10 mouse cellular contexts compared by ENCODE assay signal in genomic region chr10:77448698-77449247, GRCm38 (mm10). TPM values are rescaled to one million over a fixed set of nuclear protein-coding genes. Genes with fewer than 3 reads are reported as not detected.
A peak's percentile ranks its signal among the peaks of the same experiment; 100 is the strongest.
DNase-seq lines count a peak whose midpoint lies in the region; ATAC-seq and TF ChIP-seq lines count a peak whose summit lies in the region.
"Had no signal": no experiment of that assay in that cellular context is flagged by ENCODE, and none has a peak within 500 bp of the region (broad histone marks: within the 10 kb centered on the region; RNA-seq: fewer than 3 reads in every experiment).

No protein-coding gene starts in this region.

- H3K9ac ChIP-seq in lung, embryonic 14.5 days = 0 out of 2 replicates have a peak overlapping the region, but pooled peaks have one; percentile 34
- no peak overlapping the region for H3K9ac ChIP-seq in embryonic facial prominence, embryonic 15.5 days
- H3K9ac ChIP-seq in intestine, embryonic 15.5 days = no peak overlapping the region

- H3K4me3 ChIP-seq in lung, embryonic 14.5 days (ENCODE audit: low read depth, low read length) = peak overlapping the region; percentile 24; the same call in 1 of the 2 replicates
- H3K4me3 ChIP-seq in embryonic facial prominence, embryonic 15.5 days (replicated peaks) = peak overlapping the region; percentile 32; the same call in 1 of the 2 replicates
- H3K4me3 ChIP-seq in intestine, embryonic 15.5 days (replicated peaks) = no peak overlapping the region
- H3K4me3 ChIP-seq in myocyte = no peak overlapping the region

- no peaks in the 10 kb centered on the region for H3K36me3 ChIP-seq in lung, embryonic 14.5 days (ENCODE audit: insufficient read depth)
- H3K36me3 ChIP-seq in embryonic facial prominence, embryonic 15.5 days = no peaks in the 10 kb centered on the region
- no peaks in the 10 kb centered on the region for H3K36me3 ChIP-seq in intestine, embryonic 15.5 days
- no peaks in the 10 kb centered on the region for H3K36me3 ChIP-seq in myocyte (ENCODE audit: control insufficient read depth, insufficient read depth)
- H3K36me3 ChIP-seq: G1E had no signal

- no peak overlapping the region for H3ac ChIP-seq in myocyte (ENCODE audit: control insufficient read depth, insufficient read length)

- TF ChIP-seq CTCF in lung, embryonic 14.5 days (IDR thresholded peaks at IDR 0.05; ENCODE audit: low read depth) = no peak

- no peaks in the 10 kb centered on the region for H3K9me3 ChIP-seq in lung, embryonic 14.5 days (ENCODE audit: low read depth, low read length)
- 0 out of 2 replicates have a peak, but pooled peaks cover 4% of the 10 kb centered on the region for H3K9me3 ChIP-seq in embryonic facial prominence, embryonic 15.5 days (replicated peaks)
- no peaks in the 10 kb centered on the region for H3K9me3 ChIP-seq in intestine, embryonic 15.5 days
- H3K9me3 ChIP-seq: G1E had no signal

- peak; percentile 56; the same call in 1 of the 2 replicates for ATAC-seq in lung, embryonic 14.5 days (ENCODE audit: insufficient read depth)
- ATAC-seq in embryonic facial prominence, embryonic 15.5 days (ENCODE audit: insufficient number of reproducible peaks, low FRiP score, low TSS enrichment, low read depth) = no peak
- ATAC-seq in intestine, embryonic 15.5 days = no peak
- ATAC-seq: forebrain, embryonic 16.5 days had no signal

- peak overlapping the region; percentile 62 for H3K4me2 ChIP-seq in lung, embryonic 14.5 days
- H3K4me2 ChIP-seq in embryonic facial prominence, embryonic 15.5 days (replicated peaks) = peak overlapping the region; percentile 54
- peak overlapping the region; percentile 54 for H3K4me2 ChIP-seq in intestine, embryonic 15.5 days (replicated peaks)
- H3K4me2 ChIP-seq in myocyte (ENCODE audit: low read depth) = peak overlapping the region; percentile 64

- H3K27ac ChIP-seq in lung, embryonic 14.5 days (ENCODE audit: low read depth) = peak overlapping the region; percentile 60; the same call in 1 of the 2 replicates
- no peak overlapping the region for H3K27ac ChIP-seq in embryonic facial prominence, embryonic 15.5 days (replicated peaks)
- H3K27ac ChIP-seq in intestine, embryonic 15.5 days = no peak overlapping the region
- H3K27ac ChIP-seq: macrophage had no signal

- peaks cover 19% of the 10 kb centered on the region for H3K4me1 ChIP-seq in lung, embryonic 14.5 days (ENCODE audit: insufficient read depth)
- H3K4me1 ChIP-seq in embryonic facial prominence, embryonic 15.5 days = peaks cover 25% of the 10 kb centered on the region
- H3K4me1 ChIP-seq in intestine, embryonic 15.5 days (replicated peaks) = peaks cover 13% of the 10 kb centered on the region

- H3K79me2 ChIP-seq in myocyte (ENCODE audit: control insufficient read depth, insufficient read depth) = no peaks in the 10 kb centered on the region

- WGBS in lung, embryonic 14.5 days = 36% methylated on average over 6 of the region's 6 CpGs
- WGBS in embryonic facial prominence, embryonic 15.5 days = 62% methylated on average over 6 of the region's 6 CpGs
- WGBS in intestine, embryonic 15.5 days = 37% methylated on average over 6 of the region's 6 CpGs

- no peak for TF ChIP-seq POLR2A in myocyte (IDR thresholded peaks at IDR 0.05; ENCODE audit: insufficient read length, low read depth)

- DNase-seq in lung, embryonic 14.5 days = no peak
- DNase-seq in lung, postnatal 36 days = no peak
- no peak for DNase-seq in thymus, adult 18-20 months
- DNase-seq in testis, postnatal 10 days (ENCODE audit: low spot score) = no peak

- no peaks in the 10 kb centered on the region for H3K27me3 ChIP-seq in lung, embryonic 14.5 days (ENCODE audit: insufficient read depth, low read length)
- H3K27me3 ChIP-seq in embryonic facial prominence, embryonic 15.5 days = 0 out of 2 replicates have a peak, but pooled peaks cover 4% of the 10 kb centered on the region
- H3K27me3 ChIP-seq in intestine, embryonic 15.5 days (replicated peaks) = peaks cover 4% of the 10 kb centered on the region
- H3K27me3 ChIP-seq in myocyte (ENCODE audit: control insufficient read depth, insufficient read depth, insufficient read length) = no peaks in the 10 kb centered on the region

TF ChIP-seq in myocyte, 11 proteins besides CTCF, POLR2A, EP300 and RAD21:
- TF ChIP-seq USF1 (IDR thresholded peaks at IDR 0.05; ENCODE audit: low read depth) = peak; percentile 77
- TF ChIP-seq SRF (IDR thresholded peaks at IDR 0.05; ENCODE audit: control insufficient read depth, insufficient read length, low read depth) = no peak
- peak in 1 of 3 experiments; percentile 35 for TF ChIP-seq MYOD1 (IDR thresholded peaks at IDR 0.05; ENCODE audit: control insufficient read depth in 1 of 3, insufficient read length in 2 of 3, low read depth in 2 of 3)
- no peak for TF ChIP-seq CEBPB (IDR thresholded peaks at IDR 0.05; ENCODE audit: insufficient read depth, poor library complexity, severe bottlenecking)
TF ChIP-seq in myocyte: peak in this region for 2.

RNA-seq across cellular contexts. Expression of gene Adarb1, which starts 30.7 kb away (rescaled TPM):
- 38.9 and 49.1 TPM in 2 replicates for polyA plus RNA-seq in lung, embryonic 14.5 days (2014; fragmentation: Nextera tagmentation; extraction: Ambion mirVana)
- polyA plus RNA-seq in embryonic facial prominence, embryonic 15.5 days (2015; fragmentation: Nextera tagmentation; extraction: Ambion mirVana) = 5.2 and 8.0 TPM in 2 replicates
- polyA plus RNA-seq in intestine, embryonic 15.5 days (2015; fragmentation: Nextera tagmentation; extraction: Ambion mirVana) = 4.4 and 5.8 TPM in 2 replicates
- 4.5 TPM for polyA plus RNA-seq in myocyte (2012; fragmentation: generic; extraction: Trizol)
- polyA plus RNA-seq: G1E had no signal

Comparison
In these comparisons a context has a peak if more than half of its experiments do, and no peak if none do; other contexts are left out.
1. H3K4me3 ChIP-seq: peak in lung, embryonic 14.5 days (single experiment) and embryonic facial prominence, embryonic 15.5 days (single experiment); none in intestine, embryonic 15.5 days (single experiment) and myocyte (single experiment).
2. Peak in every context shown above with its lines, with median percentiles within 50 percentile points of each other: H3K4me2 ChIP-seq.